Mouse (Mus musculus): ENCODE measurements around the gene Scamp3. TPM values are rescaled to one million over a fixed set of nuclear protein-coding genes. Genes with fewer than 3 reads are reported as not detected.

Gene Scamp3
- polyA plus RNA-seq, 1 experiment = 76.5 TPM

- Histone ChIP-seq H3K4me3 (ENCODE audit: insufficient read depth, low read length) (no peak overlapping the region), H3K4me1 (ENCODE audit: control insufficient read depth, insufficient read depth, low read length) (peaks cover 22% of the 10 kb centered on the region), H3K27ac (ENCODE audit: insufficient read depth, low read depth, low read length) (no peak overlapping the region)
- TF ChIP-seq POLR2A (IDR thresholded peaks at IDR 0.05; ENCODE audit: borderline replicate concordance, low read depth, low read length) = no peak
- TF ChIP-seq CTCF (IDR thresholded peaks at IDR 0.05; ENCODE audit: low read depth, low read length) = no peak
Observed at GRCm38 (mm10) chr3:89161786-89162185, 15.5 kb upstream of the Scamp3 start.

- H3K4me1 ChIP-seq (ENCODE audit: control insufficient read depth, insufficient read depth, low read length) = peaks cover 20% of the 10 kb centered on the region
- peak overlapping the region; percentile 49 for H3K27ac ChIP-seq (ENCODE audit: insufficient read depth, low read depth, low read length)
- no peak overlapping the region for H3K4me3 ChIP-seq (ENCODE audit: insufficient read depth, low read length)
- TF ChIP-seq POLR2A (IDR thresholded peaks at IDR 0.05; ENCODE audit: borderline replicate concordance, low read depth, low read length) (no peak), CTCF (IDR thresholded peaks at IDR 0.05; ENCODE audit: low read depth, low read length) (no peak)
Observed at GRCm38 (mm10) chr3:89163123-89163522, 14.2 kb upstream of the Scamp3 start.

DNA sequence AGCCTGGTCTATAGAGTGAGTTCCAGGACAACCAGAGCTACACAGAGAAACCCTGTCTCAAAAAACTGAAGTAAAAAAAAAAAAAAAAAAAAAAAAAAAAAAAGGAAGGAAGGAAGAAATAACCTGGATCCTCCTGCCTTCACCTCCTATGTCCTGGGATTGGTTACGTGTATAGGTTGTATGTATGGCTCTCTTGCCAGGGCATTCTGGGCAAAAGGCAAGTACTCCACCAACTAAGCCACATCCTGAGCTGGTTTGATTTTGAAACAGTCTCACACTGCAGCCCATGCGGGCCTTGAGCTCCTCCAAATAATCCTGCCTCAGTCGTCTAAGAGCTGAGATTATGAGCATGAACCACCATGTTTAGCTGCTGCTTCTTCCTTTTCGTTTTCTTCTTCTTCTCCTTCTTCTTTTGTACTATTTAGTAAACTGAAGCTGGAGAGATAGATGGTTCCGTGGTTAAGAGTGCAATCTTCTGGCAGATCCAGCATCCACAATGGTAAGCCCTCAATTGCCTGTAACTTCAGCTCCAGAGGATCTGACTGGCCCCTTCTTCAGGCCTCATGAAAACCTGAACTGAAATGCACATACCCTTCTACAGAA, 13.5 kb upstream of the Scamp3 start:
- Histone ChIP-seq H3K4me3 (ENCODE audit: insufficient read depth, low read length) (peak overlapping the region; percentile 92), H3K4me1 (ENCODE audit: control insufficient read depth, insufficient read depth, low read length) (peaks cover 20% of the 10 kb centered on the region), H3K27ac (ENCODE audit: insufficient read depth, low read depth, low read length) (peak overlapping the region; percentile 83)
- TF ChIP-seq POLR2A (IDR thresholded peaks at IDR 0.05; ENCODE audit: borderline replicate concordance, low read depth, low read length) (no peak), CTCF (IDR thresholded peaks at IDR 0.05; ENCODE audit: low read depth, low read length) (no peak)

DNA sequence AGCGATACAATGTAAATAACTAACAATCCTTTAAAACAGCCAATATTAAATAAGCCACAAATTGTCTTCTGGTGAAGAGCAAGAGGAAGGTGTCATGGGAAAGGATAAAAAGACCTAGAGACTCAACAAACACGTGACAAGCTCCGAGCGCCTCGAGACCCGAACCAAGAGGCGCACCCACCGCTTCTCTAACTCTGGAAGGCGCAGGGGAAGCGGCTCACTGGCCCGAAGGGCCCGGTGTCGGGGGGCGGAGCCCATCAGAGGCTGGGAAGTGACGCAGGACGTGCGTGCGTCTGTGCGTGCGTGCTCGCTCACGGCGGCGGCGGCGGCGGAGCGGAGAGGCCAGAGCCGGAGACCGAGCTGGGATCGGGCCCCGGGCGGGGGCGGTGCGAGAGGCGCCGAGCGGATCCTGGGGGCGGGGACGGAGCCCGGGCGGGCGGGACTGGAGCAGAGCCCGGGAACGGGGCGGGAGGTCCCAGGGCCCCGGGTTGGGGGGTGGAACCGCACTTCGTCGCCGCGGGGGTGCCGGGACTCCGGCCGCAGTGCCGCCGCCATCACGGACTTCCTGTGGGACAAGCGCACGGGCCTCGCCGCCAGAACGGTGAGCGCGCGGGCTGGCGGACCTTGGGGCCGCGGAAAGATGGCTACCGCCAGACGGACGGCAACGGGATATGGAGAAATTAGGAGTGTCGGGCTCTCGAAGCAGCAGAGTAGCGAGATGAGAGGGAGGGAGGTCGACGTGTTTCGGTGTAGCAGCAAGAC, 12.6 kb upstream of the Scamp3 start, which contains the start of gene Clk2:
Gene Clk2, plus strand, starts transcription at position 290 of the 762 bp plus-strand sequence.
- H3K4me3 ChIP-seq (ENCODE audit: insufficient read depth, low read length) = peak within 1 kb of the TSS; percentile 92
- H3K4me1 ChIP-seq (ENCODE audit: control insufficient read depth, insufficient read depth, low read length) = peaks cover 16% of the 10 kb centered on the region
- no peak for TF ChIP-seq CTCF (IDR thresholded peaks at IDR 0.05; ENCODE audit: low read depth, low read length)
- no peak for TF ChIP-seq POLR2A (IDR thresholded peaks at IDR 0.05; ENCODE audit: borderline replicate concordance, low read depth, low read length)
- peak within 1 kb of the TSS; percentile 83 for H3K27ac ChIP-seq (ENCODE audit: insufficient read depth, low read depth, low read length)

- Histone ChIP-seq H3K4me3 (ENCODE audit: insufficient read depth, low read length) (peak overlapping the region; percentile 92), H3K27ac (ENCODE audit: insufficient read depth, low read depth, low read length) (peak overlapping the region; percentile 71), H3K4me1 (ENCODE audit: control insufficient read depth, insufficient read depth, low read length) (peaks cover 16% of the 10 kb centered on the region)
- TF ChIP-seq CTCF (IDR thresholded peaks at IDR 0.05; ENCODE audit: low read depth, low read length) = no peak
- TF ChIP-seq POLR2A (IDR thresholded peaks at IDR 0.05; ENCODE audit: borderline replicate concordance, low read depth, low read length) = no peak
Observed at GRCm38 (mm10) chr3:89165268-89165870, 11.9 kb upstream of the Scamp3 start.

DNA sequence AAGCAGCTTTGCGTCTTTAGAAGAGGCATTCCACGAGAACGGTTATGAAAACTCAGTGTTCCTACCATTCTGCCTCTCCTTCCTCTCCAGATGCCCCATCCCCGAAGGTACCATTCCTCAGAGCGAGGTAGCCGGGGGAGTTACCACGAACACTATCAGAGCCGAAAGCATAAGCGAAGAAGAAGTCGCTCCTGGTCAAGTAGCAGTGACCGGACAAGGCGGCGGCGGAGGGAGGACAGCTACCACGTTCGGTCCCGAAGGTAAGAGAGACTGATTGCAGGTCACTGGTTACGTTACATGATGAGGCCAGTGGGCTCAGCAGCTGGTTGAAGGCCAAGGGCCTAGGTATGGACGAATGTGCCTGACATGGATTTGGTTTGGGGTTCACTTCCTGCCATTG, 10.3 kb upstream of the Scamp3 start:
- TF ChIP-seq CTCF (IDR thresholded peaks at IDR 0.05; ENCODE audit: low read depth, low read length) (no peak), POLR2A (IDR thresholded peaks at IDR 0.05; ENCODE audit: borderline replicate concordance, low read depth, low read length) (no peak)
- no peak overlapping the region for H3K27ac ChIP-seq (ENCODE audit: insufficient read depth, low read depth, low read length)
- no peak overlapping the region for H3K4me3 ChIP-seq (ENCODE audit: insufficient read depth, low read length)
- peaks cover 16% of the 10 kb centered on the region for H3K4me1 ChIP-seq (ENCODE audit: control insufficient read depth, insufficient read depth, low read length)

GRCm38 (mm10) chr3:89174844-89175243, 2.4 kb upstream of the Scamp3 start:
- TF ChIP-seq POLR2A (IDR thresholded peaks at IDR 0.05; ENCODE audit: borderline replicate concordance, low read depth, low read length) = no peak
- TF ChIP-seq CTCF (IDR thresholded peaks at IDR 0.05; ENCODE audit: low read depth, low read length) = no peak
- no peak overlapping the region for H3K27ac ChIP-seq (ENCODE audit: insufficient read depth, low read depth, low read length)

DNA sequence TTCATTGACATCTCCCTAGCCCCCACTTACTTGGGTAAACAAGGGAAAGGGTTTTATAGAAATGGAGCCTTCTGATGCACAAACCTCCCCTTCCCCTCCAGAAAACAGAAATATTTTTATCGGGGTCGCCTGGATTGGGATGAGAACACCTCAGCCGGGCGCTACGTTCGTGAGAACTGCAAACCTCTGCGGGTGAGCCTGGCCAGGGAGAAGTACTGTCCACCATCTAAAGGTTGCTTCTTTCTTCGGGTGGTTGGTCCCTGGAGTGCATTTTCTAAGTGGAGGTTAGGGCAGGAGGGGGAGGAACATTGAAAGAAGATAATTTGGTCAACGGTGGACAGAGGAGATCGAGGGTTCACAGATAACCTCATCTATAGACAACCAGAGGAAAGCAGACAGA, 1.7 kb upstream of the Scamp3 start:
- TF ChIP-seq CTCF (IDR thresholded peaks at IDR 0.05; ENCODE audit: low read depth, low read length) (no peak), POLR2A (IDR thresholded peaks at IDR 0.05; ENCODE audit: borderline replicate concordance, low read depth, low read length) (no peak)
- H3K4me3 ChIP-seq (ENCODE audit: insufficient read depth, low read length) = no peak overlapping the region

More at GRCm38 (mm10) chr3:89174844-89175243, 2.4 kb upstream of the Scamp3 start:
- Histone ChIP-seq H3K4me3 (ENCODE audit: insufficient read depth, low read length) (no peak overlapping the region), H3K4me1 (ENCODE audit: control insufficient read depth, insufficient read depth, low read length) (peaks cover 7% of the 10 kb centered on the region)

GRCm38 (mm10) chr3:89176421-89176820, 852 bp upstream of the Scamp3 start:
- Histone ChIP-seq H3K4me3 (ENCODE audit: insufficient read depth, low read length) (no peak overlapping the region), H3K4me1 (ENCODE audit: control insufficient read depth, insufficient read depth, low read length) (peaks cover 7% of the 10 kb centered on the region), H3K27ac (ENCODE audit: insufficient read depth, low read depth, low read length) (peak overlapping the region; percentile 22; the same call in 1 of the 2 replicates)
- TF ChIP-seq CTCF (IDR thresholded peaks at IDR 0.05; ENCODE audit: low read depth, low read length) = no peak
- TF ChIP-seq POLR2A (IDR thresholded peaks at IDR 0.05; ENCODE audit: borderline replicate concordance, low read depth, low read length) = no peak

More for the DNA sequence above, 1.7 kb upstream of the Scamp3 start:
- Histone ChIP-seq H3K27ac (ENCODE audit: insufficient read depth, low read depth, low read length) (no peak overlapping the region), H3K4me1 (ENCODE audit: control insufficient read depth, insufficient read depth, low read length) (peaks cover 7% of the 10 kb centered on the region)

GRCm38 (mm10) chr3:89178107-89178385, 773 bp downstream of the Scamp3 start:
- Histone ChIP-seq H3K27ac (ENCODE audit: insufficient read depth, low read depth, low read length) (peak overlapping the region; percentile 64), H3K4me1 (ENCODE audit: control insufficient read depth, insufficient read depth, low read length) (peaks cover 7% of the 10 kb centered on the region), H3K4me3 (ENCODE audit: insufficient read depth, low read length) (peak overlapping the region; percentile 74)
- TF ChIP-seq CTCF (IDR thresholded peaks at IDR 0.05; ENCODE audit: low read depth, low read length) (no peak), POLR2A (IDR thresholded peaks at IDR 0.05; ENCODE audit: borderline replicate concordance, low read depth, low read length) (no peak)

Data from bone marrow macrophage, adult 2 months (primary cell).